Mouse (Mus musculus) testis, adult 2 months (tissue): Measurements from ENCODE around the gene Slc6a3.

Source experiments
- CTCF ChIP-seq: fragments of 200-500 bp; IDR thresholded peaks from 2 replicates; pipeline ENCODE4 v1.5.1; 2012; ENCODE audit warnings: low read depth, mild to moderate bottlenecking, inconsistent platforms, low read length, moderate library complexity; ENCODE audit not compliant: control insufficient read depth, insufficient read depth, insufficient replicate concordance
- POLR2A ChIP-seq: fragments of 200-500 bp; IDR thresholded peaks from 2 replicates; pipeline ENCODE4 v1.6.1; 2012; ENCODE audit warnings: low read depth, mild to moderate bottlenecking, inconsistent platforms, low read length, moderate library complexity; ENCODE audit not compliant: control insufficient read depth

DNA sequence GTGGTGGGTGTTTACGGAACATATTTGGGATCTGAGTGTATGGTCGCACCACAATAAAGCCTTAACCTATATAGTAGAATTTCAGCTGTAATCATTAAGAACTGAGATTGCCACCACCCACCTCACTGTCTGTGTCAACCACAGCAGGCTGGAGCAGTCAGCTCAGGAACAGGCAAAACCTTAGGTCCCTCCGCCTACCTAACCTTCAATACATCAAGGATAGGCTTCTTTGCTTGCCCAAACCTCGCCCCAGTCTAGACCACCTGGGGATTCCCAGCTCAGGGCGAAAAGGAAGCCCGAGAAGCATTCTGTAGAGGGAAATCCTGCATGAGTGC, 89.8 kb downstream of the Slc6a3 start:
- TF ChIP-seq CTCF (no peak), POLR2A (no peak)
